Mouse (Mus musculus): ENCODE data around the gene Kcnip1.

DNA sequence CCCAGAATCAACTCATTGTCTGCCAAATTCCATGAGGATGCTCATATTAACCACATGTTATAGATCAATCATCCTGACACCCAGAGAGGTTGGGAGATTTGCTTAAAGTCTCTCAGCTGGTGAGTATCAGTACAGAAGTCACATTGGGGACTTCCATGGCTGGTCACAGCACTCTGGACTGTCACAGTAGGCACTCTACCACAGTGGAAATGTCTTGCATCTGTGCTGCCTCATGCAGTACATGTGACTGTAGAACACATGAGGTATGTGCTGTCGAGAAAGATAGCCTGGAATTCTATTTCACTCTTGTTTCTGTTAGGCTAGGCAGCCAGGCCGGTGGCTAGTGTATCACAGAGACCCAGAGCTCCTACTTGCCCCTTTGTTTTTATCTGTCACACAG lies 41.8 kb upstream of the Kcnip1 start:
- TF ChIP-seq CTCF (IDR thresholded peaks at IDR 0.05; ENCODE audit: extremely low read depth, insufficient read depth, low read length): no peak
- no peak for TF ChIP-seq POLR2A (IDR thresholded peaks at IDR 0.05; ENCODE audit: extremely low read depth, insufficient read depth, low read length)
